Mouse (Mus musculus) thymus, adult 2 months (tissue): Measurements from ENCODE around the gene Nxt1. TPM values are rescaled to one million over a fixed set of nuclear protein-coding genes. Genes with fewer than 3 reads are reported as not detected.
A peak's percentile ranks its signal among the peaks of the same experiment; 100 is the strongest.

Experiments
- DNase-seq: peaks from one replicate; pipeline ENCODE4 v3.0.0; 2021
- H3K27ac ChIP-seq: fragments of 200-500 bp; 2 replicates; pipeline ENCODE4 v1.5.1; 2012; ENCODE audit warnings: low read length, control low read depth; ENCODE audit not compliant: control insufficient read depth, insufficient read depth
- H3K27me3 ChIP-seq: fragments of 200-500 bp; 2 replicates; pipeline ENCODE4 v1.6.1; 2012; ENCODE audit warnings: mild to moderate bottlenecking, low read length, moderate library complexity, mixed read lengths; ENCODE audit not compliant: control insufficient read depth, insufficient read depth
- H3K36me3 ChIP-seq: fragments of 200-500 bp; 2 replicates; pipeline ENCODE4 v1.6.1; 2012; ENCODE audit warnings: mild to moderate bottlenecking, low read length, moderate library complexity; ENCODE audit not compliant: control insufficient read depth, insufficient read depth
- H3K4me1 ChIP-seq: fragments of 200-500 bp; replicated peaks from 2 replicates; pipeline ENCODE4 v1.6.1; 2012; ENCODE audit warnings: low read length; ENCODE audit not compliant: control insufficient read depth, insufficient read depth
- H3K4me3 ChIP-seq: fragments of 200-500 bp; 2 replicates; pipeline ENCODE4 v1.5.1; 2012; ENCODE audit warnings: mild to moderate bottlenecking, low read length, control low read depth, moderate library complexity; ENCODE audit not compliant: control insufficient read depth, insufficient read depth
- CTCF ChIP-seq: fragments of 200-500 bp; IDR thresholded peaks from 2 replicates; pipeline ENCODE4 v1.5.1; 2012; ENCODE audit warnings: mild to moderate bottlenecking, control low read depth, low read length, moderate library complexity, borderline replicate concordance; ENCODE audit not compliant: control insufficient read depth, poor library complexity, insufficient read depth; ENCODE audit errors: extremely low read depth
- POLR2A ChIP-seq: fragments of 200-500 bp; IDR thresholded peaks from 2 replicates; pipeline ENCODE4 v1.6.1; 2012; ENCODE audit warnings: mild to moderate bottlenecking, low read length, control low read depth, moderate library complexity; ENCODE audit not compliant: control insufficient read depth, poor library complexity, insufficient read depth; ENCODE audit errors: extremely low read depth
- WGBS: fragments of 180-500 bp; shearing (Covaris S2); methylation state at CpG from one replicate; pipeline ENCODE4 v1.1.7; 2018; 5-methylcytosine and 5-hydroxymethylcytosine counted together
- polyA plus RNA-seq: library from polyadenylated mRNA; depleted of rRNA; stranded (reverse); fragments of >200 nt; gene quantifications from 2 replicates; pipeline ENCODE4 v1.2.3, GENCODE M21; 2012

Nxt1 gene
- polyA plus RNA-seq, 1 experiment, result 61.8 TPM

DNA sequence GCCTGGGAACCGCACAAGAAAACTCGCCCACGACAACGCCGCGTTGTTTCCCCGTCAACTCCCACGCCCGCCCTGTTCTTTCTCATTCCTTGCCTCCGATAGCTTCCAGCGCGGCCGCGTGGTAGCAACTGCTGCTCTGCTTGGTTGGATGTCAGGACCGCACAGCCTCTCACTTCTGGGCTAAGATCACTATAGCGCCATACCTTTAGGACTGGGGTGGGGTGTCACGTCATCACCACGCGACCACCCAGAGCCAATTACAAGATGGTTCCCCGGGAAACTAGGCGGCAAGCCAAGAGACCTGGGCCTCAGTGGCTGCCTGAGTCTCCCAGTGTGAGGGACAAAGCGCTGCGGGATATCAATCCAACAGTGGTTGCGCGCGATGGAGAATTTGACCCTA lies 5.4 kb downstream of the Nxt1 start:
- H3K27ac ChIP-seq, result no peak overlapping the region
- H3K4me1 ChIP-seq, result peaks cover 13% of the 10 kb centered on the region
- TF ChIP-seq CTCF, result no peak
- no peak for TF ChIP-seq POLR2A
- no peak for DNase-seq
- 88% methylated on average over 26 of the region's 26 CpGs for WGBS
- H3K36me3 ChIP-seq, result peaks cover 14% of the 10 kb centered on the region
- H3K27me3 ChIP-seq, result no peaks in the 10 kb centered on the region
- no peak overlapping the region for H3K4me3 ChIP-seq

DNA sequence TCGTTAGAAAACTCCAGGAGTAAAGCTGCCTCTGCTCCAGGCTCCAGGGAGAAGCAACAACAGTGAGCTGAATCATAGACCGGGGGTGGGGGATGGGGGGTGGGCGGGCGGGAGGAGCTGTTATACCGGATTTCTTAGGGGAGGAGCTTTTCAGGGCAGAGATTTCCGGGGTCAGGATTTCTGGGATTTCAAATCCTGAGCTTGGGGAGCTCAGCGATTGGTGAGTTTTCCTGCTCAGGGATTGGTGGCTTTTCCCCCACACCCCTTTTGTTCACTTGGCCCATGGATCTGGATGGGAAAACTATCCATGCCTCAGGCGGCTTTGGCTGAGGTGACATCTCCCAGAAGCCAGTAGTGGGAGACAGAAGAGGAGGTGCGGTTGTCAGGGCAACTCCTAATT lies 6.9 kb downstream of the Nxt1 start:
- H3K36me3 ChIP-seq, result peaks cover 18% of the 10 kb centered on the region
- H3K4me3 ChIP-seq, result no peak overlapping the region
- TF ChIP-seq CTCF (no peak), POLR2A (no peak)
- no peak for DNase-seq
- H3K27me3 ChIP-seq, result no peaks in the 10 kb centered on the region
- 87% methylated on average over 9 of the region's 9 CpGs for WGBS
- H3K4me1 ChIP-seq, result peaks cover 9% of the 10 kb centered on the region
- no peak overlapping the region for H3K27ac ChIP-seq

DNA sequence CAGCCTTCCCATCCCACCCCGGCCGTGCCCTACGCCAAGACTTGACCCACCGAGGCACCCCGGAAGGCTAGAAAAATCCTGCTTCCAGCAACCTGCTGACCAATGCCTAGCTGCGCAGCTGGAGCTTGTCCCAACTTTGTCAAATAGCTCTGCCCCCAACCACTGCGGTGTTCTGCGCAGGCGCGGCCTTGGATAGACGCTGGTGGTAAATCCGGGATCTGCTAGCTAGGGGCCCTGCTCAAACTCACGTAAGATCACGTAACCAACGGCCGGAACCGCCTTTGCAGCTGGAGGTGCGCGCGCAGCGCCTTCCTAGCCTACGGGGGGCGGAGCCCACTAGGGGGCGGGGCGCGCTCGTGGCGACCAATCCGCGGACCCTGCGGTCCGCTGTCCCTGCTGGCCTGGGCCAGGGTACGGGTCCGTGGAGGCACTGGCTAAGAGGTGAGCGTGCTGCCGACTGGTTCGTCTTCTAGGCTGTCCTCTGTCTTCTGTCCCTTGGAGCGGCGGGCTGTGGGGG lies 8.4 kb downstream of the Nxt1 start, which contains the start of gene Gzf1:
TSS of gene Gzf1 (plus strand) at position 249 of the 517 bp plus-strand sequence.
- DNase-seq, result peak; percentile 98
- H3K27me3 ChIP-seq, result no peaks in the 10 kb centered on the region
- under 1% methylated on average over 39 of the region's 39 CpGs for WGBS
- peak within 1 kb of the TSS; percentile 61; the same call in 1 of the 2 replicates for H3K27ac ChIP-seq
- TF ChIP-seq POLR2A, result peak; percentile 71
- TF ChIP-seq CTCF, result peak; percentile 77
- H3K4me3 ChIP-seq, result peak within 1 kb of the TSS; percentile 84
- peaks cover 9% of the 10 kb centered on the region for H3K4me1 ChIP-seq
- H3K36me3 ChIP-seq, result peaks cover 13% of the 10 kb centered on the region

DNA sequence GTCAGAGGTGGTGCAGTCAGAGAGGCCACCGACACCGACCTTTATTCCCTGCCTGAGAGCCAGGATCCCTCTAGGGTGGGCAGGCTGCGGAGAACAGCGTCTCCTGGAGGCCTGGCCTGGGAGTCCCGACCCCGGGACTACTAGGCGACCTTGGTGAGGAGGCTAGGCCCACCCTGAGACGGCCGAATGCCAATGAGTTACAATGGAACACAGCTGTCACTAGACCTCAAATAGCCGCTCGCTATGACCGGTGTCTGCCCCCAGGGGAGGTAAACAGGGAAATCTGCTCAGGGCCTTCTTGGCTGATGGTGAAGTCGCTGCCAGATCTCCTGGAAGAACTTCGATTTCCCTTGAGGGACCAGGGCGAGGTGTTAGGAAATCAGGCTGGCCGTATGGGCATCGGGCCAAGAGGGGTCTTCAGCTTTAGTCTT lies 9.1 kb downstream of the Nxt1 start:
- TF ChIP-seq POLR2A (no peak), CTCF (no peak)
- Histone ChIP-seq H3K4me3 (peak overlapping the region; percentile 84), H3K27me3 (no peaks in the 10 kb centered on the region), H3K27ac (no peak overlapping the region), H3K4me1 (peaks cover 9% of the 10 kb centered on the region), H3K36me3 (peaks cover 7% of the 10 kb centered on the region)
- peak; percentile 62 for DNase-seq
- 16% methylated on average over 17 of the region's 17 CpGs for WGBS

DNA sequence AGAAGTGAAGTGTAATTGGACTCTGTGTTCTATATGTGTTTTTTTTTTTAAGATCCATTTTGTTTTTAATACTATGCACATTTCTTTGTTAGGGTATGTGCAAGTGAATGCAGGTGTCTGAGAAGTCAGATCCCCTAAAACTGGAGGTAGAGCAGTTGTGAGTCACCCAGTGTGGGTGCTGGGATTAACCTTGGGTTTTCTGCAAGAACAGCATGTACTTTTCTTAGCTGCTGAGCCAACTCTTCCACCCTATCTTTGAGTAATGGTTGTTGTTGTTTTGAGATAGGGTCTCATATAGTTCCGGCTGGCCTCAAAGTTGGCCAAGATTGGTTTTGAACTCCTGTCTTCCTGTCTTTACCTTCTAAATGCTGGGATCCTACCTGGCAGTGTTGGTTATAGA lies 10.6 kb downstream of the Nxt1 start:
- no peak overlapping the region for H3K4me3 ChIP-seq
- WGBS, result 95% methylated on average over 1 of the region's 1 CpGs

DNA sequence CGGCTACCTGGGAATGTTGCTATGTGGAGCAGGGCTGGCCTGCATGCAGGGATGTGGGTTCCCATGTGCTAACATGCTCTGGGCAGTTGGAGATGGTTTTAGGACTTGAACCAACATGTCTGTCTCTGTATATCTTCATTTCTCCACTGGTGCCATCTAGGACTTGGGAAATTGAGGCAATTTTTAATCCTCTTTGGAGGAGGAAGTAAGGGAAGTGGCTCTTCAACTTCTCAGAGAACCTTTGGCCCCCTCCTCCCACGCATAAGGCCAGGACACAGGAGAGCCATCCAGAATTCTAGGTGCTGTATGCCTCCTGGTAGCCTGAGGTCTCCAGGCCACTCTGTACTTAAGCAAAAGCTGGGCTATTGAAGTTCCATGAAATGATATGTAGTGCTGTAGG lies 12.6 kb downstream of the Nxt1 start:
- peaks cover 9% of the 10 kb centered on the region for H3K4me1 ChIP-seq
- no peak overlapping the region for H3K27ac ChIP-seq
- H3K36me3 ChIP-seq, result peaks cover 4% of the 10 kb centered on the region
- DNase-seq, result no peak
- TF ChIP-seq POLR2A (no peak), CTCF (no peak)
- no peaks in the 10 kb centered on the region for H3K27me3 ChIP-seq
- WGBS, result 97% methylated on average over 2 of the region's 2 CpGs
- no peak overlapping the region for H3K4me3 ChIP-seq

More for the DNA sequence above, 10.6 kb downstream of the Nxt1 start:
- no peak overlapping the region for H3K27ac ChIP-seq
- TF ChIP-seq POLR2A (no peak), CTCF (no peak)
- peaks cover 4% of the 10 kb centered on the region for H3K36me3 ChIP-seq
- no peak for DNase-seq
- H3K4me1 ChIP-seq, result peaks cover 9% of the 10 kb centered on the region
- no peaks in the 10 kb centered on the region for H3K27me3 ChIP-seq

DNA sequence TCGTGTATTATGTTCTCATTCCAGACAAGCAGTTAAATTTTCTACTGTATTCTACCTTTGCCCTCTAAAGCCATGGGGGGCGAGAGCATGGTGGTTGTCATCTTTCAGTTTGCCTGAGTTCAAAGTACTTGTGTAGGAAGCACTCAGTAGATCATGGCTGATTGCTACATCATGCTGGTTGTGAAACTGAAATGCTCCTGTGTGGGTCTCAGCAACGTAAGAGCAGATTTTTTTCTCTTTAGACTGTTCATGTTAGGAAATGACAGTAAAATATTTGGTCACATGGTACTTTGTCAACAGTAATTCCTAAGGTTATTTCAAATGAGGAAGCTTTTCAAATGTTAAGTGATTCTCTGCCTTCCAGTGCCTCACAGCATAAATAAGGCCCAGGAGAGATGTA lies 13.3 kb downstream of the Nxt1 start:
- H3K36me3 ChIP-seq, result peaks cover 10% of the 10 kb centered on the region
- H3K4me1 ChIP-seq, result peaks cover 9% of the 10 kb centered on the region
- 84% methylated on average over 3 of the region's 3 CpGs for WGBS
- no peaks in the 10 kb centered on the region for H3K27me3 ChIP-seq
- TF ChIP-seq CTCF (no peak), POLR2A (no peak)
- DNase-seq, result no peak
- no peak overlapping the region for H3K27ac ChIP-seq
- no peak overlapping the region for H3K4me3 ChIP-seq
